Mouse (Mus musculus) heart, embryonic 15.5 days (tissue): ENCODE results near the gene Stat2. TPM values are rescaled to one million over a fixed set of nuclear protein-coding genes. Genes with fewer than 3 reads are reported as not detected.
"Not testable (repeated sequence)": the region's sequence is repeated elsewhere in the genome, so short reads cannot be mapped to it uniquely, and the experiment has no call there.

Experiments
- ATAC-seq: fragments of 200-750 bp; cut with Nextera tagmentation; replicated peaks from 2 replicates; pipeline ENCODE4 v1.8.0; 2017; ENCODE audit warnings: low read depth, moderate TSS enrichment; ENCODE audit not compliant: insufficient number of reproducible peaks, insufficient read depth, low FRiP score
- H3K27ac ChIP-seq: fragments of 300-500 bp; sonication (generic); 2 replicates; pipeline ENCODE4 v1.5.1; 2015; ENCODE audit warnings: mild to moderate bottlenecking, inconsistent platforms
- H3K27me3 ChIP-seq: fragments of 300-500 bp; sonication (generic); 2 replicates; pipeline ENCODE4 v1.6.1; 2015; ENCODE audit warnings: inconsistent platforms
- H3K36me3 ChIP-seq: fragments of 300-500 bp; sonication (generic); 2 replicates; pipeline ENCODE4 v1.6.1; 2015; ENCODE audit warnings: mild to moderate bottlenecking, inconsistent platforms
- H3K4me1 ChIP-seq: fragments of 300-500 bp; sonication (generic); replicated peaks from 2 replicates; pipeline ENCODE4 v1.6.1; 2015; ENCODE audit warnings: inconsistent platforms
- H3K4me2 ChIP-seq: fragments of 300-500 bp; sonication (generic); 2 replicates; pipeline ENCODE4 v1.6.1; 2015; ENCODE audit warnings: inconsistent platforms, mild to moderate bottlenecking, moderate library complexity
- H3K4me3 ChIP-seq: fragments of 300-500 bp; sonication (generic); 2 replicates; pipeline ENCODE4 v1.5.1; 2015; ENCODE audit warnings: mild to moderate bottlenecking, inconsistent platforms
- H3K9ac ChIP-seq: fragments of 300-500 bp; sonication (generic); 2 replicates; pipeline ENCODE4 v1.6.1; 2015; ENCODE audit warnings: mild to moderate bottlenecking, inconsistent platforms
- H3K9me3 ChIP-seq: fragments of 300-500 bp; sonication (generic); replicated peaks from 2 replicates; pipeline ENCODE4 v1.6.1; 2016; ENCODE audit warnings: inconsistent platforms
- WGBS: fragments of 180-500 bp; shearing (Covaris S2); methylation state at CpG from one replicate; pipeline ENCODE4 v1.1.7; 2015; ENCODE audit warnings: mixed read lengths; 5-methylcytosine and 5-hydroxymethylcytosine counted together
- polyA plus RNA-seq: library from polyadenylated mRNA; unstranded; fragments of >200 nt; fragmentation: Nextera tagmentation; extraction: Ambion mirVana; gene quantifications from 2 replicates; pipeline ENCODE4 v1.2.1, GENCODE M21; 2015

Gene Stat2
- polyA plus RNA-seq, 1 experiment from 2014 or later = 9.6 TPM

DNA sequence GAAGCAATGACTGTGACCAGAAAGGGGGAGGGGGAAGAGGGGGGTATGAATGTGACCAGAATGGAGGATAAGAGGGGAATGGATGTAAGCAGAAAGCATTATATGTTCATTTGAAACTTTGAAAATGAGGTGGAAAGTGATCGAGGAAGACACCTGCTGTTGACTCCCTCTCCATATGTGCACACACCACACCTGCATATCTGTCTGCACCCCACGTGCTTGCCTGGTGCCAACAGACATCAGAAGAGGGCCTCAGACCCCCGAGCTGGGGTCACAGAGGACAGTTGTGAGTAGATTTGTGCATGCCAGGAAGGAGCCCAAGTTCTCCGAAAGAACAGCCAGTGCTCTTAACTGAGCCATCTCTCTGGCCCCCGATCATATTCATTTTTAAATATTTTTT, 10.4 kb upstream of the Stat2 start:
- H3K4me3 ChIP-seq = no peak overlapping the region

DNA sequence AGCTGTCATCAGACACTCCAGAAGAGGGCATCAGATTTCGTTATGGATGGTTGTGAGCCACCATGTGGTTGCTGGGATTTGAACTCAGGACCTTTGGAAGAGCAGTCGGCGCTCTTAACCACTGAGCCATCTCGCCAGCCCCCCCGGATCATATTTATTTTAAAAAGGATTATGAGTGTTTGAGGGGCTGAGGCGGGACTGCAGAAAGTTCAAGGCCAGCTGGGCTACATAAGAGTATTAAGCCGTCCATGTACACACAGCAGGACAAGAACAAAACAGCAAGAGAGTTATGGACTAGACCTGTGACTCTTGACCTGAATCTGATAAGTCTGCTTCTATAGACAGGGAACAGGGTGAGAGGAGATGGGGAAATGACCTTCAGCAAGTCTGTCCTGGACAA, 10.0 kb upstream of the Stat2 start:
- H3K9me3 ChIP-seq, H3K4me3 ChIP-seq, H3K4me1 ChIP-seq, H3K9ac ChIP-seq, H3K36me3 ChIP-seq, H3K4me2 ChIP-seq, ATAC-seq, H3K27ac ChIP-seq, H3K27me3 ChIP-seq: not testable (repeated sequence)
- WGBS = 80% methylated on average over 7 of the region's 7 CpGs

More for the DNA sequence above, 10.4 kb upstream of the Stat2 start:
- Histone ChIP-seq H3K4me1 (no peaks in the 10 kb centered on the region), H3K9me3 (no peaks in the 10 kb centered on the region), H3K36me3 (no peaks in the 10 kb centered on the region), H3K27me3 (no peaks in the 10 kb centered on the region), H3K9ac (no peak overlapping the region), H3K4me2 (no peak overlapping the region), H3K27ac (no peak overlapping the region)
- WGBS = 81% methylated on average over 5 of the region's 5 CpGs
- no peak for ATAC-seq

DNA sequence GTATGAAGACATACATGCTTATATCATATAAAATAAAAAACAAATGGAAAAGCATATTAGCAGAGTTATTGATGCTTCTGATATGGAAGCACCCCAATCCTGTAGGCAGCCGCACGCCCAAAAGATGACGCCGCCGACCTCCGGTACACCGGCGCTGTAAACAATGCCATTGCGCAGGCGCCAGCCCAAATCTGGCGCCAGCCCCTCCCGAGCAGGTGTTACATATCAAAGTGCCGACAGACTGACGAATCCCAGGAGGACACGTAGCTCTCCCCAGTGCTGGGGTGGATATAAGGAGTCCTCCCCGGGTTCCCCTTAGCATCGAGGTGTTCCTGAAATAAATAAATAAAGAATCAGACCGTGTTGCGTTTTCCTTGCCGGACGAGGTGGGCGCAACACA, 8.1 kb upstream of the Stat2 start:
- 60% methylated on average over 22 of the region's 22 CpGs for WGBS
- H3K9ac ChIP-seq = no peak overlapping the region
- peak overlapping the region; percentile 39 for H3K4me2 ChIP-seq
- no peaks in the 10 kb centered on the region for H3K27me3 ChIP-seq
- H3K4me1 ChIP-seq = no peaks in the 10 kb centered on the region
- no peaks in the 10 kb centered on the region for H3K36me3 ChIP-seq
- H3K9me3 ChIP-seq = no peaks in the 10 kb centered on the region
- peak overlapping the region; percentile 25 for H3K4me3 ChIP-seq
- no peak for ATAC-seq
- no peak overlapping the region for H3K27ac ChIP-seq

DNA sequence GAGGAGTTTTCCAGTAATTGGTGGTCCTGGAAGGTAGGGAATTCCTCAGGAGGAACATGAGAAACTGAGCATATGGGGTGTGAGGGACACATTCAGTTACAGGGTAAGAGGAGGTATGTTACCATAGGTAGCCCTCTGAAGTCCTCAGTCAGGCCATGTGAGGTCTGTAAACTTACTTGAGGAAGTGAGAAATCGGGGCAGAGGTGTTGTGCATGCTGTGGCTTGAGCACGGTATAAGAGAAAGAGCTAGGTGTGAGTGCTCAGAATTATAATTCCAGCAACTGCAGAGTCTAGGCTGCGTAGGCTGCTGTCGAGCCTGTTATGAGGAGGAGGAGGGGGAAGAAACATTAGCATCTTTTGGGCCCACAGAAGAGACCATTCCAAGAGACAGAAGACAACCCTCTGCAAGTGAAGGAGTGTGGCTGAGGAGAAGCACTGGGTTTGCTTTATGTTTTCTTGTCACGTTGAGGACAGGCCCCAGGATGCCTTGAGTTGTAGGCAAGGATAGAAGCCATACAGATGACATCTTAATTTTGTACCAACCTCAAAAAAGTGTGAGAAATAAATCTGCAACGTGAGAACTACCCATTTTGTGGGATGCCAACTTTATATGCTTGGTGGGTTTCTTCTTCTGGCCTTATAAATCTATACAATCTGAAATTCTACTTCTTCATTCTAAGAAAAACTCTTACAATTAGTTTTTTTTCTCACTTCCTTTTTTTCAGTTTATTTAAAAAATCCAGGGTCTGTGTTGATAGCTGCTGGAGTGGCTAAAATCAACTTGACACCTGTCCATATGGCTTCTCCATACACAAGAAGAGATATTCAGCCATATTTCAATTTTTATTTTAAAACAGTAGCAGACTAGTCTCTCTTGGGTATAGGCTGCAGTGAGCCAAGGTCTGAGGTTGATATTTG, 6.7 kb upstream of the Stat2 start:
- no peaks in the 10 kb centered on the region for H3K4me1 ChIP-seq
- H3K4me2 ChIP-seq = no peak overlapping the region
- no peaks in the 10 kb centered on the region for H3K27me3 ChIP-seq
- no peak overlapping the region for H3K4me3 ChIP-seq
- no peak overlapping the region for H3K27ac ChIP-seq
- no peak for ATAC-seq
- 73% methylated on average over 6 of the region's 6 CpGs for WGBS
- H3K9me3 ChIP-seq = no peaks in the 10 kb centered on the region
- H3K36me3 ChIP-seq = no peaks in the 10 kb centered on the region
- no peak overlapping the region for H3K9ac ChIP-seq

DNA sequence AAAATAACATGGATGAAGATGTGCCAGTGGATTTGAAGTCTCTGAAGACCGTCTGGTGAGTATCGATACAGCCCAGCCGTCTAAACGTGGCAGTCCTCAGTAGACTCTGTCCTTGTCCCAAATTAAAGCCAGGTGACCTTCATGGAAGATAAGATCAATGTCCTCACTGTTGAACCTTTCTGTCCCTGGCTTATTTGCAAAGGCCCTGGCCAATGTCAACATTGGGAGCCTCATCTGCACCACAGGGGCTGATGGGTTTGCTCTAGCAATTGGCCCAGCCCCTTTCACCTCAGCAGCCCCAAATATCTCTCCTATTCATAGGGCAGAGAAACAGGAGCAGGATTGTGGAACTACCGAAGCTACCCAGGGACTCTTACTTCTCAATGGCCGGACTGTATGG, 2.0 kb upstream of the Stat2 start, which contains the start of gene Apof:
Gene Apof, plus strand, starts transcription at position 301 of the 400 bp plus-strand sequence.
- Histone ChIP-seq H3K9me3 (no peaks in the 10 kb centered on the region), H3K36me3 (no peaks in the 10 kb centered on the region), H3K4me2 (no peak within 1 kb of the TSS; the same call in 1 of the 2 replicates), H3K4me3 (no peak within 1 kb of the TSS), H3K9ac (no peak within 1 kb of the TSS), H3K27ac (no peak within 1 kb of the TSS), H3K4me1 (peaks cover 5% of the 10 kb centered on the region; the same call in 1 of the 2 replicates), H3K27me3 (no peaks in the 10 kb centered on the region)
- ATAC-seq = no peak
- 73% methylated on average over 6 of the region's 6 CpGs for WGBS

DNA sequence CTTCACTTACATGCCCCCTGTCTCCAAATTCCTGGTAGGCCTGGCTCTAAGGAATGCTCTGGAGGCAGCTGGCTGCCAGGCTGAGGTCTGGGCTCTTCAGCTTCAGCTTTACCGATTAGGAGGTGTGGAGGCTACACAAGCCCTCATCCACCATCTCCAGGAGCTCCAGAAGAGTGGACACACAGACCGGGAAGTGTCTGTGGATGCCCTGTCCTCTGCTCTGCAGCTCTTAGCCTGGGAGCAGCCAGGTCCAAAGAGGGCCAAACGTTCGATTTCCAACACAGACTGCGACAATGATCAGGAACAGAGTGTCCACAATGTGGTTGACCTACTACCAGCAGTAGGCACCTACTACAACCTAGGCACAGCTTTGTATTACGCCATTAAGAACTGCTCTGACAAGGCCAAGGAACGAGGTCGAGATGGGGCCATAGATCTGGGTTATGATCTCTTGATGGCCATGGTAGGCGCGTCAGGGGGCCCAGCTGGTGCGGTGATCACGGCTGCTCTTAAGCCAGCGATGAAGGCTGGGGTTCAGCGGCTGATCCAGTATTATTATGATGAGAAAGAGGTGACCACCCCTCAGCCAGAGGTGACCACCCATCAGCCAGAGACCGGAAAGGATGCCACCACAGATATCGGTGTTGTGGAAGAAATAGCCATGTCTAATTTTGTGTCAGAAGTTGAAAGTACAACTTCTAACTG, 1.0 kb upstream of the Stat2 start:
- WGBS = 89% methylated on average over 16 of the region's 16 CpGs
- Histone ChIP-seq H3K9ac (no peak overlapping the region), H3K9me3 (no peaks in the 10 kb centered on the region), H3K27ac (no peak overlapping the region), H3K4me1 (peaks cover 8% of the 10 kb centered on the region; the same call in 1 of the 2 replicates), H3K27me3 (no peaks in the 10 kb centered on the region), H3K4me3 (peak overlapping the region; percentile 98), H3K4me2 (peak overlapping the region; percentile 76; the same call in 1 of the 2 replicates), H3K36me3 (no peaks in the 10 kb centered on the region)
- ATAC-seq = no peak

DNA sequence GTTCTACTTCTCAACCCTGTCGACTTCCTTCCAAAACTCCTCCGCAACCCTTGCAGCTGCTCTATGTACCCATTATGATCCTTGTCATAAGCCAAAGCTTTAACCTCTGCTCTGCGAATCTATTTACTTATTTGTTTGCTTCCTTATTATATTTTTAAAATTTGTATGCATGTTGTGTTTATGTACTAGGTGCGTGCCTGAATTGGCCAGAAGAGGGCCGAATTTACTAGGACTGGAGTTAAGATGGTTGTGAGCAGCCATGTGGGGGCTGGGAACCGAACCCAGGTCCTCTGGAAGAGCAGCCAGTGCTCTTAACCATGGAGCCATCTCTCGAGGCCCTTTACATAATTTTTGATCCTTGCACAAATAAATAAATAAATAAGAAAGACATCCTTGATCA, 507 bp downstream of the Stat2 start:
- H3K9ac ChIP-seq = peak overlapping the region; percentile 85
- H3K4me2 ChIP-seq = peak overlapping the region; percentile 76
- H3K4me3 ChIP-seq = peak overlapping the region; percentile 98
- 39% methylated on average over 7 of the region's 7 CpGs for WGBS
- H3K9me3 ChIP-seq = no peaks in the 10 kb centered on the region
- H3K4me1 ChIP-seq = peaks cover 8% of the 10 kb centered on the region; the same call in 1 of the 2 replicates
- H3K27ac ChIP-seq = peak overlapping the region; percentile 85
- no peak for ATAC-seq
- no peaks in the 10 kb centered on the region for H3K27me3 ChIP-seq
- no peaks in the 10 kb centered on the region for H3K36me3 ChIP-seq

DNA sequence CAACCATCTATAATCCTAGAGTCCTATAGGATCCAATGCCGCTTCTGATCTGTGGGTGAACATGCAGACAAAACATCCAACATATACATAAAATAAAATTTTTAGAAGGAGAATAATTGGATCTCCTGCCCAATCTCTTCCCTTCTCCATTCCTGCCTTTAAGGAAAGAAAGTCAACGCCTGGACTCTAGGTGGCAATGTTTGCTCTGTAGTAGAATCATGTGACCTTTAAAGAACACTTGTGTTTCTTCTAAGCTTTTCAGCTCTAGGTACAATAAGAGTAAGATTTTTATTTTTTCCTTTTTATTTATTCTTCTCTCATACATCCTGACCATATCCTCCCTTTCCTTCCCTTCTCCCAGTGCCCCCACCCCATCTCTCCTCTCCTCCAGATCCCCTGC, 1.5 kb downstream of the Stat2 start:
- peaks cover 4% of the 10 kb centered on the region; the same call in 1 of the 2 replicates for H3K36me3 ChIP-seq
- no peak overlapping the region for H3K9ac ChIP-seq
- H3K4me1 ChIP-seq = peaks cover 8% of the 10 kb centered on the region; the same call in 1 of the 2 replicates
- no peak overlapping the region for H3K4me2 ChIP-seq
- H3K27me3 ChIP-seq = no peaks in the 10 kb centered on the region
- WGBS = 68% methylated on average over 2 of the region's 2 CpGs
- H3K27ac ChIP-seq = no peak overlapping the region
- no peak for ATAC-seq
- H3K9me3 ChIP-seq = no peaks in the 10 kb centered on the region
- no peak overlapping the region for H3K4me3 ChIP-seq

DNA sequence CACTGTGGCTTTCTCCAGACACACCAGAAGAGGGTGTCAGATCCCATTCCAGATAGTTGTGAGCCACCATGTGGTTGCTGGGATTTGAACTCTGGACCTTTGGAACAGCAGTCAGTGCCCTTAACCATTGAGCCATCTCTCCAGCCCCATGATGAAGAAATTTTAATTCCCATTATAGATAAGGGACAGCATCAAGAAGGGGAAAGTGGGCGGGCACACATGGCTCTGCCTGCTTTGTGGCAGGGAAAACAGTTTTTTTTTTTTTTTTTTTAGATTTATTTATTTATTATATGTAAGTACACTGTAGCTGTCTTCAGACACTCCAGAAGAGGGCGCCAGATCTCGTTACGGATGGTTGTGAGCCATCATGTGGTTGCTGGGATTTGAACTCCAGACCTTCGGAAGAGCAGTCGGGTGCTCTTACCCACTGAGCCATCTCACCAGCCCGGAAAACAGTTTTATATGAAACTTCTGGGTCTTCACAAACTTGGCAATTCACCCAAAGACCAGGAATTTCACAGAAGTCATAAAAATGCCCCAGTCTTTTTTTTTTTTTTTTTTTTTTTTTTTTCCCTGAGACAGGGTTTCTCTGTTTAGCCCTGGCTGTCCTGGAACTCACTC, 2.6 kb downstream of the Stat2 start:
- 93% methylated on average over 6 of the region's 7 CpGs for WGBS
- not testable (repeated sequence) for H3K9me3 ChIP-seq, H3K36me3 ChIP-seq, H3K9ac ChIP-seq, H3K27ac ChIP-seq, H3K4me2 ChIP-seq, H3K27me3 ChIP-seq, ATAC-seq, H3K4me3 ChIP-seq, H3K4me1 ChIP-seq

DNA sequence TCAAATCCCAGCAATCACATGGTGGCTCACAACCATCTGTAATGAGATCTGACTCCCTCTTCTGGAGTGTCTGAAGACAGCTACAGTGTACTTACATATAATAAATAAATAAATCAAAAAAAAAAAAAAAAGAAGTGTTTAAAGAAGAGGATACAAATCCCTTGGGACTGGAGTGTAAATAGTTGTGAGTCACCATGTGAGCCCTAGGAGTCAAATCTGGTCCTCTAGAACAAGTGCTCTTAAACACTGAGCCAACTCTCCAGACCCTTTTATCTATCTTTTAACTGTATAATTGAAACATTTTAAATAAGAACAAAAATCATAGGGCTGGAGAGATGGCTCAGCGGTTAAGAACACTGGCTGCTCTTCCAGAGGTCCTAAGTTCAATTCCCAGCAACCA, 5.0 kb downstream of the Stat2 start:
- ATAC-seq, H3K9me3 ChIP-seq, H3K27me3 ChIP-seq, H3K4me3 ChIP-seq, H3K9ac ChIP-seq, H3K27ac ChIP-seq, H3K4me1 ChIP-seq, H3K4me2 ChIP-seq: not testable (repeated sequence)
- peaks cover 19% of the 10 kb centered on the region for H3K36me3 ChIP-seq
- WGBS = 95% methylated on average over 1 of the region's 1 CpGs

DNA sequence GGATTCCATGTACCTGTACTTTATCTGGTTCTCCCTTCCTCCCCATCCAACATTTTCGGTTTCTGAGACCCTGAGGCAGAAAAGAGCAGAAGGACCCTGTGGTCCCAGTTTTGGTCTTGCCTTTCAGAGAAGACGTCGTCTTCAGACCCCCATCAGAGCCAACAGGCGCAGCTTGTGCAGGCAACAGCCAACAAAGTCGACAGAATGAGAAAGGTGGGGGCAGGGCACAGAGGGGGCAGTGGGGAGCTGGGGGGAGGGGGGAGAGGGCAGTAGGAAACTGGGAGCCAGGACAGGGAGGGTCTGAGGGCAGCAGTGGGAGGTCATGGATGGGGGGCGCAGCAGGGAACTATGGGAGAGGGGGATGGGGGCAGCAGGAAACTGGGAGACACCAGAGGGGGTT, 7.8 kb downstream of the Stat2 start:
- Histone ChIP-seq H3K9ac (no peak overlapping the region), H3K27me3 (no peaks in the 10 kb centered on the region), H3K27ac (no peak overlapping the region), H3K9me3 (no peaks in the 10 kb centered on the region), H3K4me3 (no peak overlapping the region), H3K36me3 (peaks cover 44% of the 10 kb centered on the region), H3K4me2 (no peak overlapping the region), H3K4me1 (peaks cover 3% of the 10 kb centered on the region; the same call in 1 of the 2 replicates)
- 58% methylated on average over 6 of the region's 6 CpGs for WGBS
- ATAC-seq = no peak
